Mouse (Mus musculus) neural tube, embryonic 11.5 days (tissue): ENCODE measurements around the gene Nfya. TPM values are rescaled to one million over a fixed set of nuclear protein-coding genes. Genes with fewer than 3 reads are reported as not detected.

Experiments
- ATAC-seq: fragments of 200-750 bp; cut with Nextera tagmentation; 2 replicates; pipeline ENCODE4 v1.8.0; 2017; ENCODE audit warnings: moderate number of reproducible peaks, mild to moderate bottlenecking, moderate TSS enrichment, moderate library complexity; ENCODE audit not compliant: insufficient read depth, low FRiP score, low TSS enrichment
- DNase-seq: peaks from one replicate; pipeline ENCODE4 v3.0.0-alpha.2; 2015; ENCODE audit warnings: low spot score
- H3K27ac ChIP-seq: fragments of 300-500 bp; sonication (generic); 2 replicates; pipeline ENCODE4 v1.5.1; 2014; ENCODE audit warnings: low read depth, mild to moderate bottlenecking, low read length
- H3K27me3 ChIP-seq: fragments of 300-500 bp; sonication (generic); 2 replicates; pipeline ENCODE4 v1.6.1; 2014; ENCODE audit warnings: mild to moderate bottlenecking, low read length, mixed read lengths; ENCODE audit not compliant: control insufficient read depth, insufficient read depth
- H3K36me3 ChIP-seq: fragments of 300-500 bp; sonication (generic); 2 replicates; pipeline ENCODE4 v1.6.1; 2014; ENCODE audit warnings: mild to moderate bottlenecking, low read length, moderate library complexity, mixed read lengths; ENCODE audit not compliant: control insufficient read depth, insufficient read depth
- H3K4me1 ChIP-seq: fragments of 300-500 bp; sonication (generic); 2 replicates; pipeline ENCODE4 v1.6.1; 2014; ENCODE audit warnings: low read length, mixed read lengths; ENCODE audit not compliant: control insufficient read depth, insufficient read depth
- H3K4me2 ChIP-seq: fragments of 300-500 bp; sonication (generic); 2 replicates; pipeline ENCODE4 v1.6.1; 2014; ENCODE audit warnings: low read depth, mild to moderate bottlenecking, moderate library complexity
- H3K4me3 ChIP-seq: fragments of 300-500 bp; sonication (generic); 2 replicates; pipeline ENCODE4 v1.5.1; 2014; ENCODE audit warnings: low read depth, low read length
- H3K9ac ChIP-seq: fragments of 300-500 bp; sonication (generic); 2 replicates; pipeline ENCODE4 v1.6.1; 2014; ENCODE audit warnings: mild to moderate bottlenecking, low read length
- H3K9me3 ChIP-seq: fragments of 300-500 bp; sonication (generic); 2 replicates; pipeline ENCODE4 v1.6.1; 2016; ENCODE audit warnings: low read length; ENCODE audit not compliant: control insufficient read depth
- WGBS: fragments of 180-500 bp; shearing (Covaris S2); extraction: QIAGEN DNeasy Blood & Tissue Kit; methylation state at CpG from one replicate; pipeline ENCODE4 v1.1.7; 2014; 5-methylcytosine and 5-hydroxymethylcytosine counted together
- polyA plus RNA-seq: library from polyadenylated mRNA; unstranded; fragments of >200 nt; fragmentation: Nextera tagmentation; extraction: Ambion mirVana; gene quantifications from 2 replicates; pipeline ENCODE4 v1.2.1, GENCODE M21; 2014

Nfya gene
- polyA plus RNA-seq, 1 experiment from 2014 or later: 27.8 TPM

DNA sequence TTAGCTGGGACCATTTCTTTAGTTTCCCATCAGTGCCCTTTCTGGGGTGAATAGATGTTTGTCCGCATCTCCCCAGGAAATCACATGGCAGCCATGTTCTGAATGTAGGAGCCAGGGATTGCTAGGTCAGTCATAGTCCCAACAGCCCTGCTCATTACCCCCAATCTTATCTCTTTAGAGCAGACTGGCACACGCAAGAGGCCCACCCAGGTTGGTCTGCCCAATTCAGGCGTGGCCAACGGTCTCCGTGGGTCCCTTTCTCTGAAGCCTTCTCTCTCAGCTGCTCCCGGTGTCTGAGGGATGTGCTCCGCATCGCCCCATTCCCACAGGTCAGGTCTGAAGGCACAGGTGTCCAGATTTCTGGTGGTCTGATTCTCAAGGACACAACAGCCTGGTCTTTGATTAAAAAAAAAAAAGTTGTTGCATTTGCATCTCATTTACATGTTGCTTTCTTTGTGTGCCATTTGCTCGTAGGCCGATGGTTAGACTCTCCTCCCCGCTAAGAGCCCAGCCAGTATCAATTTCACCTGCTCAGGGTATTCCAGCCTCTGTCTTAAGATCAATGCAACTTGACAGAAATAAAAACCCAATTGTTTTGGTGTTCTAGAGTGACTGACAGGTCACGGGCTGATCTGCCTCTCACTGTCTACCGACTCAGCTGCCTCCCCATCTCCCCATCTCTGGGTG lies 41.1 kb upstream of the Nfya start:
- Histone ChIP-seq H3K4me1 (no peaks in the 10 kb centered on the region), H3K4me2 (no peak overlapping the region), H3K36me3 (no peaks in the 10 kb centered on the region), H3K4me3 (no peak overlapping the region), H3K9ac (no peak overlapping the region), H3K9me3 (no peaks in the 10 kb centered on the region), H3K27me3 (no peaks in the 10 kb centered on the region), H3K27ac (no peak overlapping the region)
- DNase-seq (no peak), ATAC-seq (no peak)
- WGBS: 80% methylated on average over 13 of the region's 13 CpGs

DNA sequence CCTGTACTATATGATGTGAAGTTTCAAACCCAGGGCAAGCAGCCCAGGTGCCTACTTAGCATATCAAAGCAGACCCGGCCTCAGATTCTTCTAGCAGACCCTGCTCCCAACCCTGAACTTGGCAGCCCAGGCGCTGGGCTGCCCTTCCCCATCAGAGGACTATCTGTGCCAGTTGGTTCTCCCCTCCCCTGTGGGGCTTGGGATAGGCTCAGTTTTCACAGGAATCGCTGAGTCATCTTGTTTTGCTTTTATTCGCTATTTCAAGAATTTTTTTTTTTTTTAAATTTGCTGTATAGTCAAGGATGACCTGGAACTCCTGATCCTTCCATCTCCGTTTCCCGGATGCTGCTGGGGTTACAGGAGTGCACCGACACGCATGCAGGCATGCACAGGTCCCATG lies 38.0 kb upstream of the Nfya start:
- Histone ChIP-seq H3K9ac (no peak overlapping the region), H3K36me3 (no peaks in the 10 kb centered on the region), H3K27ac (no peak overlapping the region), H3K4me2 (no peak overlapping the region), H3K27me3 (no peaks in the 10 kb centered on the region), H3K9me3 (no peaks in the 10 kb centered on the region), H3K4me3 (no peak overlapping the region), H3K4me1 (no peaks in the 10 kb centered on the region)
- ATAC-seq (no peak), DNase-seq (no peak)
- WGBS: 77% methylated on average over 8 of the region's 8 CpGs

DNA sequence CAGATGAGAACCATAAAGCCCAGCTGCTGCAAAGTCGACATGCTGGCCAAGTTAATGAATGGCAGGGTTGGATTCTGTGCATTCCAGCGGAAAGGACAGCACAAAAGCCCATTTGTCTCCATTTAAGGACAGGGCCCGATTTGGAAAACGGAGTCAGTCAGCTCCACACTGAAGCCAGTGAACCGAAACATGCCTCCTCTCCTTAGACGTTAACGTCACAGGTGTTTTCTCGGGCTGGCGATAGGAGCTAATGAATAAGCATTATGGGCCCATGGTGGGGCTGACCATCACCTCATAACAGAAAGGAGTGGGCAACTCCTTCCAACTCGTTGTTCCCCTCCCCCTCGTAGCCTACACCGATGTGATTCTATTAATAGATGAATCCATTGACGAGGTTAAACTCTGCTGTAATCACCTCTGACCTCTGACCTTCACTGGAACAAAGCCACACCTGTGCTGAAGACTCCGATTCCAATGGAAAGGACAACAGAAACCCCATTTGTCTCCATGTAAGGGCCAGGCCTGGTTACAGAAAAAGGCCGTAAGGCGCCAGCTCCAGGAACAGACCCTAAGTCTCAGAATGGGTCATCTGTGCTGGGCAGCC lies 33.9 kb upstream of the Nfya start:
- Histone ChIP-seq H3K4me1 (no peaks in the 10 kb centered on the region), H3K27me3 (no peaks in the 10 kb centered on the region), H3K9me3 (no peaks in the 10 kb centered on the region), H3K27ac (no peak overlapping the region), H3K4me3 (no peak overlapping the region), H3K9ac (no peak overlapping the region), H3K4me2 (no peak overlapping the region), H3K36me3 (no peaks in the 10 kb centered on the region)
- WGBS: 60% methylated on average over 16 of the region's 16 CpGs
- ATAC-seq (no peak), DNase-seq (no peak)

DNA sequence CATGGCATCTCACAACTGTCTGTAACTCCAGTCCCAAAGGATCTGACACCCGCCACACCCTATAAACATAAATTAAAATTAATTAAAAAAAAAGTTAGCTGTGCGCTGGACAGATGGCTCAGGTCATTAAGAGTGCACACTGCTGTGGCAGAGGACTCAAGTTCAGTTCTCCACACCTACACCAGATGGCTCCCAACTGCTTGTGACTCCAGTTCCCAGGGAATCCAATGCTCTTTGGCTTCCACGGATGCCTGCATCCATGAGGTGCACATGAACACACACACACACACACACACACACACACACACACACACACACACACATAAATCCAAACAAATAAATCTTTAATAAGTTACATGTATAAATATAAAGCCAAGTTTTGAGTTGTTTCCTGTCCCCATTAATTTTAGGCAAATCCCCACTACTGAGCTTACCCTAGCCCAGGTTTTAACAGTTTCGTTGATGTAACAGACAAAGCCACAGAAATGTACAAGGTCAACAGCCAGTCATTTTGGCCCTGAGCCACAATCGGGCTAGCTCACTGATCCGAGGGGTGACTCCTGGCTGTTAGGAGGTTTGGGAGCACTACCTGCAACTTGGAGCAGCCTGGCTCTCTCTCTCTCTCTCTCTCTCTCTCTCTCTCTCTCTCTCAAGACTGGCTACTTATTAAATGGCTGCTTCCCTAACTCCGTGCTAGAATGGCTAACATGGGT lies 33.2 kb upstream of the Nfya start:
- H3K36me3 ChIP-seq: no peaks in the 10 kb centered on the region
- H3K4me2 ChIP-seq: no peak overlapping the region
- peaks cover 2% of the 10 kb centered on the region; the same call in 1 of the 2 replicates for H3K4me1 ChIP-seq
- no peaks in the 10 kb centered on the region for H3K9me3 ChIP-seq
- WGBS: 74% methylated on average over 7 of the region's 7 CpGs
- no peaks in the 10 kb centered on the region for H3K27me3 ChIP-seq
- H3K4me3 ChIP-seq: no peak overlapping the region
- no peak overlapping the region for H3K9ac ChIP-seq
- no peak overlapping the region for H3K27ac ChIP-seq
- ATAC-seq (no peak), DNase-seq (no peak)

DNA sequence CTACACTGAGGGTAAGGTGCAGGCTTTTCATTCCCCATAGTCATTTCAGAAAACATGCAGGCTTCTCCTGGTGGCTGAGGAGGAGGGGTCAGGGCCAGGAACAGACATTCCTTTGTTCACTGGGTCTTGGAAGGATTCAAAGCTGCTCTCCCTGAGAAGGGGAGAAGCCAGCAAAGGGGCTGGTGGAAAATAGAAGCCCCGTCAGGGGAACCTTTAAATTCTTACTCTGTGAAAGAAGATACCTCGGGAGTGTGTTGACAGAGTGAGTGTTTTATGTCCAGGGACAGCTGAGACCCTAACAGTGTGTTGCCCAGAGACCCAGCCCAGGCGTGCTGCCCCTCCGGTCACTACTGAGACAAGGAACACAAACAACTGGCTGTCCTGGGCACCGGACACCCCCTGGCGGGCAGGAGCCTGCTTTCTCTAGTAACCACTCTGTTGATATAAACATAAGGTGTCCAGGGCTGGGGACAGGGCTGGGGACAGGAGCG lies 27.8 kb upstream of the Nfya start:
- ATAC-seq (no peak), DNase-seq (peak; percentile 51)
- Histone ChIP-seq H3K9me3 (no peaks in the 10 kb centered on the region), H3K36me3 (no peaks in the 10 kb centered on the region), H3K9ac (peak overlapping the region; percentile 32; the same call in 1 of the 2 replicates), H3K27me3 (no peaks in the 10 kb centered on the region), H3K27ac (peak overlapping the region; percentile 69), H3K4me3 (no peak overlapping the region), H3K4me2 (no peak overlapping the region), H3K4me1 (peaks cover 5% of the 10 kb centered on the region; the same call in 1 of the 2 replicates)
- WGBS: 28% methylated on average over 7 of the region's 7 CpGs

DNA sequence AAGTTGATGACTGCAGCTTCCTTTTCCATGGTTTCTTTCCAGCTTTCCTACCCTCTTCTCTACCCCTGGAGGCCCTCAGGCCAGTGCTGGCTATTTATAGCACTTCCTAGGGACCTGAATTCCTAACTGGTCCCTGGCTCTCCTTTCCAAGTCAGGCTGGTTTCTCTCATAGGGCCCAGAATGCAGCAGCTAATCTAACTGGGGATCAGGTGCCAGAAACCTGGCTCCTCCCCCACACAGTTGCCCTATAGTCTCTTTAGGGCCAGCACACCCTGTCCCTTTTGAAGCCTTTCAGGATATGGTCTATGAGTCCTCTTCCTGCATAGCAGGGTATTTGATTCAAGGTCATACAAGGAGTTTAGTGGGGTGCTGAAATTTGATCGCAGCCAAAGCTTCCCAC lies 26.8 kb upstream of the Nfya start:
- no peaks in the 10 kb centered on the region for H3K36me3 ChIP-seq
- WGBS: 75% methylated on average over 1 of the region's 1 CpGs
- ATAC-seq (no peak), DNase-seq (no peak)
- H3K9me3 ChIP-seq: no peaks in the 10 kb centered on the region
- no peak overlapping the region for H3K4me3 ChIP-seq
- H3K27me3 ChIP-seq: no peaks in the 10 kb centered on the region
- H3K9ac ChIP-seq: no peak overlapping the region
- peaks cover 5% of the 10 kb centered on the region; the same call in 1 of the 2 replicates for H3K4me1 ChIP-seq
- no peak overlapping the region for H3K27ac ChIP-seq
- no peak overlapping the region for H3K4me2 ChIP-seq

DNA sequence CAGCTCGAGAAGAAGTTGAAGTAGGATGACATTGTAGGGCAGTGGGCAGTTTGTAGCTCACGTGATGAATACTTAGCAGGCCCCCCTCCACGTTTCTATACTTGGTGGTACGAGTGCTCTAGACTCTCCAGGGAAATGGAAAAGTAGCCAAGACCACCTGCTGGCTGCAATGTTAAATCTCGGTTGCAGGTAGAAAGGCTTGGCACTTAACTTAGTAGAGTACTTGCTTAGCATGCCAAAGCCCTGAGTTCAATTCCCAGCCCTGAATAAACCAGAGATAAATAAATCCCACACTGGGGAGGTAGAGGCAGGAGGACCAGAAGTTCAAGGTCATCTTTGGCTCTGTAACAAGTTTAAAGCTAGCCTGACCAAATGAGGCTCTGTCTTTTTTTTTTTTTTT lies 24.8 kb upstream of the Nfya start:
- Histone ChIP-seq H3K4me1 (peaks cover 5% of the 10 kb centered on the region; the same call in 1 of the 2 replicates), H3K4me3 (no peak overlapping the region), H3K9me3 (no peaks in the 10 kb centered on the region), H3K4me2 (no peak overlapping the region), H3K27ac (no peak overlapping the region), H3K27me3 (no peaks in the 10 kb centered on the region), H3K36me3 (no peaks in the 10 kb centered on the region), H3K9ac (no peak overlapping the region)
- WGBS: 84% methylated on average over 5 of the region's 5 CpGs
- DNase-seq (no peak), ATAC-seq (no peak)

DNA sequence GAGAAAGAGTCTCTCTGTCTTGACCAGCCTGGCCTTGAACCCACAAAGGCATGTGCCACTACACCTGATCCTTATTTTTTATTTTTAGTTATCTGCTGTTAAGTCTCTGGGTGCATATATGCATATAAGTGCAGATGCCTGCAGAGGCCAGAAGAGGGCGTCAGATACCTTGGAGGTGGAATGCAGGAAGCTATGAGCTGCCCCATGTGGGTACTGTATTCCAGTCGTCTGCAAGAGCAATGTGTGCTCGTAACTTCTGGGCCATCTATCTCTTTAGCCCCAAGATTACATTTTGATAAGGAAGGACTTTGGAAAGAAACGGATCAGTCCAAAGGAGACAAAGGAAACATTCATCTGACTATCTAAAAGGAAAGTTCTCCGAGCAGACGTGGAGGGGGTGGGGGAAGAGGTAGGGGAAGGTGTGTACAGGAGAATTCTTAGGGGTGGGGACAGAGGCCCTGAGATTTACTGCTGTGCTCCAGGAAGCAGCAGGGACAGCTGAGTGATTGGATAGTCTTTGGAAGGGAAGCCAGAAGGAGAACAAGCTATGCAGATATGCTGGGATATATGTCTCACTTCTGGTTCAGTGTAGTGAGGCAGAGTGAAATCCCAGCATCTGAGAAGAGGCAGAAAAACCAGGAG lies 24.1 kb upstream of the Nfya start:
- Histone ChIP-seq H3K4me2 (no peak overlapping the region), H3K27me3 (no peaks in the 10 kb centered on the region), H3K9ac (no peak overlapping the region), H3K4me3 (no peak overlapping the region), H3K4me1 (peaks cover 5% of the 10 kb centered on the region; the same call in 1 of the 2 replicates), H3K36me3 (no peaks in the 10 kb centered on the region), H3K9me3 (no peaks in the 10 kb centered on the region), H3K27ac (no peak overlapping the region)
- 73% methylated on average over 6 of the region's 6 CpGs for WGBS
- DNase-seq (no peak), ATAC-seq (no peak)
